Mouse (Mus musculus) hindbrain, postnatal 0 days (tissue): ENCODE data around the gene Aarsd1. TPM values are rescaled to one million over a fixed set of nuclear protein-coding genes. Genes with fewer than 3 reads are reported as not detected.

ENCODE experiments used
- ATAC-seq: fragments of 200-750 bp; cut with Nextera tagmentation; 2 replicates; pipeline ENCODE4 v1.8.0; 2017; ENCODE audit warnings: mild to moderate bottlenecking, moderate TSS enrichment, moderate library complexity
- DNase-seq: peaks from one replicate; pipeline ENCODE4 v3.0.0-alpha.2; 2015; ENCODE audit warnings: low spot score
- H3K27ac ChIP-seq: fragments of 300-500 bp; sonication (generic); 2 replicates; pipeline ENCODE4 v1.5.1; 2014; ENCODE audit warnings: mild to moderate bottlenecking
- H3K27me3 ChIP-seq: fragments of 300-500 bp; sonication (generic); 2 replicates; pipeline ENCODE4 v1.6.1; 2014; ENCODE audit warnings: low read length, mixed read lengths; ENCODE audit not compliant: insufficient read depth
- H3K36me3 ChIP-seq: fragments of 300-500 bp; sonication (generic); 2 replicates; pipeline ENCODE4 v1.6.1; 2014; ENCODE audit warnings: low read length, mixed read lengths; ENCODE audit not compliant: insufficient read depth
- H3K4me1 ChIP-seq: fragments of 300-500 bp; sonication (generic); 2 replicates; pipeline ENCODE4 v1.6.1; 2014; ENCODE audit warnings: antibody characterized with exemption, low read length, mixed read lengths; ENCODE audit not compliant: insufficient read depth
- H3K4me2 ChIP-seq: fragments of 300-500 bp; sonication (generic); 2 replicates; pipeline ENCODE4 v1.6.1; 2014; ENCODE audit warnings: low read depth, mild to moderate bottlenecking, low read length, moderate library complexity, mixed read lengths
- H3K4me3 ChIP-seq: fragments of 300-500 bp; sonication (generic); 2 replicates; pipeline ENCODE4 v1.5.1; 2014; ENCODE audit warnings: low read length
- H3K9ac ChIP-seq: fragments of 300-500 bp; sonication (generic); replicated peaks from 2 replicates; pipeline ENCODE4 v1.6.1; 2014; ENCODE audit warnings: mild to moderate bottlenecking, low read length, moderate library complexity, mixed read lengths
- H3K9me3 ChIP-seq: fragments of 300-500 bp; sonication (generic); 2 replicates; pipeline ENCODE4 v1.6.1; 2016; ENCODE audit warnings: low read length, mixed read lengths
- CTCF ChIP-seq: IDR thresholded peaks from 2 replicates; pipeline ENCODE4 v1.5.1; 2016; ENCODE audit warnings: antibody characterized with exemption, control low read depth, low read depth
- WGBS: fragments of 180-500 bp; shearing (Covaris S2); extraction: QIAGEN DNeasy Blood & Tissue Kit; methylation state at CpG from one replicate; pipeline ENCODE4 v1.1.7; 2014; 5-methylcytosine and 5-hydroxymethylcytosine counted together
- polyA plus RNA-seq: library from polyadenylated mRNA; unstranded; fragments of >200 nt; fragmentation: Nextera tagmentation; extraction: Ambion mirVana; gene quantifications from 2 replicates; pipeline ENCODE4 v1.2.1, GENCODE M21; 2015
- total RNA-seq: library from RNA; depleted of rRNA; stranded (reverse); fragments of >200 nt; gene quantifications from 2 replicates; pipeline ENCODE4 v1.2.3, GENCODE M21; 2014

Aarsd1 gene
- total and polyA plus RNA-seq, 2 experiments from 2014 or later, result 62.5 to 89.9 TPM

DNA sequence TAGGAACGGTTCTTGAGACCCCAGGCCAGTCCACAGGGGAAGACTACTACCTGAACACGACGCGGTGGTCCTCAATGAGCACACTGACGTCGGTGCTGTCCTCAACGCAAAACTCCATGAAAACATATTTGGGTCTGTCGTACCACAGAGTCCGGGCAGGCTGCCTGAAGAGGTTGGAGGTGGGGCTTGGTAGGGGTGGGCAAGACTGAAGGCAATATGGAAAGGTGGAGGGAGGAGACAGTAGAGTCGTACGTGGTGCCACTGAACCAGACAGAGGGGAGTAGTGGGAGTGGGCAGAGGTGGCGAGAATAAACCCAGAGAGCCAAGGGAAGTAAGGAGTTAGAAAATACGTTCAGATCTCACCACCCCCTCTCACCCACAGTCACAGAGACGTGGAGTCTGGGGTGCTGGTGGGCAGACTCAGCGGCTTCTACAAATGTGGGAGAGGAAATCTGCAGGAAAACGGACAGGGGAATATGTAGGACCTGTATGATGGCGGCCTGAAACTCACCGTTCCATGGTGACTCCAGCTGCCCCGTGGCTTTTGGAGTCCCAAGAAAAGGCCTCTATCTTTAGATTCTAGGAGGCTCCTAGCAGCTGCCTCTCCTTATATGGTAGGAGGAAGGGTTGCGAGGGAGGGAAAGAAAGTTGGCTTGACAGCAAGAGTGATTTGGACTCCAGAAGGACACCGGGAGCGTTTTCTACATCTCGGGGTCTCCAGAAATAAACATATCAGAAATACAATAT is 6.9 kb upstream of the Aarsd1 start, which contains the start of gene Gm27029:
Gm27029 (minus strand) TSS at position 692 of the 747 bp plus-strand sequence.
- Histone ChIP-seq H3K4me1 (peaks cover 21% of the 10 kb centered on the region), H3K27me3 (no peaks in the 10 kb centered on the region), H3K9ac (peak within 1 kb of the TSS; percentile 79), H3K4me2 (peak within 1 kb of the TSS; percentile 77), H3K27ac (peak within 1 kb of the TSS; percentile 93), H3K4me3 (peak within 1 kb of the TSS; percentile 97), H3K9me3 (no peaks in the 10 kb centered on the region), H3K36me3 (0 out of 2 replicates have a peak, but pooled peaks cover under 1% of the 10 kb centered on the region)
- 5% methylated on average over 23 of the region's 23 CpGs for WGBS
- ATAC-seq, result peak; percentile 60
- DNase-seq, result no peak
- no peak for TF ChIP-seq CTCF

DNA sequence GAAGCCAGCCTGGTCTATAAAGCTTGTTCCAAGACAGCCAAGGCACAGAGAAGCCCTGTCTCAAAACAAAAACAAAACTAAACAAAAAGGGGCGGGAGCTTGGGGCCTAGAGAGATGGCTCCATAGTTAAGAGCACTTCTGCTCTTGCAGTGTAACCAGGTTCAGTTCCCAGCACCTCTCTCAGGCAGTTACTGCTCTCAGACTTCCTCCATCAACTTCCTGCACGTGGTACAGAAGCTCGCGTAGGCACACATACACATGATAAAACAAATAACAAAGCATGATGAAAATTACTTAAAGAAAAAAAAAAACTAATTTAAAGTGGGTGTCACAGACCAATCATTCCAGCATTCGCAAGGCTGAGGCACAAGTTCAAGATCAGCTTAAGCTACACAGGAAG is 2.7 kb upstream of the Aarsd1 start:
- Histone ChIP-seq H3K36me3 (no peaks in the 10 kb centered on the region), H3K9ac (no peak overlapping the region), H3K4me3 (no peak overlapping the region), H3K9me3 (no peaks in the 10 kb centered on the region), H3K27ac (no peak overlapping the region), H3K4me2 (no peak overlapping the region), H3K4me1 (peaks cover 10% of the 10 kb centered on the region; the same call in 1 of the 2 replicates), H3K27me3 (no peaks in the 10 kb centered on the region)
- 89% methylated on average over 5 of the region's 5 CpGs for WGBS
- ATAC-seq (no peak), DNase-seq (no peak)
- TF ChIP-seq CTCF, result no peak

DNA sequence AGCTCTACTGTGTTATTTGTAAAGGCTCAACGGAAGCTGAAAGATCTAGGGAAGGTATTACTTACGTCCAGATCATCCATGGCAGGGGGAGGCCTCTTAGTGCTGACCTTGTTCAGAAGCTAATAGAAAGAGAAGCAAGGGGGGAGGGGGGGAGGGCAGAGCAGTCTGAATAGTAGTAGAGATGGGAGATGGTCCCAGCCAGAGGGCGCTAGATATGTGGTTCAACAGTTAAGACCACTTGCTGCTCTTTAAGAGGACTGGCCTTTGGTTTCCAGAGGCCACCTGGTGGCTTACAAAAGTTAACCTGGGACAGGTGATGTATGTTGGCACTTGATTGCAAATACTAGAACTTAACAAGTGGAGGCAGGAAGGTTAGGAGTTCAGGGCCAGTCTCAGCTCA is 2.2 kb upstream of the Aarsd1 start:
- peak; percentile 47 for TF ChIP-seq CTCF
- 27% methylated on average over 3 of the region's 3 CpGs for WGBS

DNA sequence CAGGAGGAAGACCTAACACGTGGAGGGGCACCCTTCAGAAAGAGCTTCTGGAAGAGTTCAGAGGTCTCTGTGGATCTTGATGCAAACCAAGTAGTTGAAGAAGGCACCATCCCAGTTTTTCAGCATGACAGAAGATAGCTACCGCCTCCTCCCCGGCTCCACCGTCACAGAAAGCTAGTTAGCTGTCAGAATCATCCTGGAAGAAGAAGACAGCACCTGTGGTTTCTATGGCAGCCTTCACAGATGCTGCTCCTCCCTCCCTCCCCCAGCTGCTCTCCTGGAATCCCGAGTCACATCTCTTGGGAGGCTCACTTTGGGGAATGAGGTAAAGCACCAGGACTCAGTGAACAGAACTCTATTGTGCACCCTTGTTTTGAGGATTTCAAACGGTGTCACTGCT is 1.6 kb upstream of the Aarsd1 start:
- Histone ChIP-seq H3K9ac (no peak overlapping the region), H3K27ac (no peak overlapping the region), H3K4me1 (peaks cover 4% of the 10 kb centered on the region; the same call in 1 of the 2 replicates), H3K9me3 (no peaks in the 10 kb centered on the region), H3K27me3 (no peaks in the 10 kb centered on the region), H3K36me3 (no peaks in the 10 kb centered on the region), H3K4me2 (no peak overlapping the region), H3K4me3 (no peak overlapping the region)
- ATAC-seq (no peak), DNase-seq (no peak)
- TF ChIP-seq CTCF, result no peak
- WGBS, result 56% methylated on average over 6 of the region's 6 CpGs

More for the DNA sequence above, 2.2 kb upstream of the Aarsd1 start:
- Histone ChIP-seq H3K36me3 (no peaks in the 10 kb centered on the region), H3K4me3 (no peak overlapping the region), H3K4me1 (peaks cover 10% of the 10 kb centered on the region; the same call in 1 of the 2 replicates), H3K9me3 (no peaks in the 10 kb centered on the region), H3K4me2 (no peak overlapping the region), H3K9ac (no peak overlapping the region), H3K27me3 (no peaks in the 10 kb centered on the region), H3K27ac (no peak overlapping the region)
- ATAC-seq (no peak), DNase-seq (peak; percentile 41)

DNA sequence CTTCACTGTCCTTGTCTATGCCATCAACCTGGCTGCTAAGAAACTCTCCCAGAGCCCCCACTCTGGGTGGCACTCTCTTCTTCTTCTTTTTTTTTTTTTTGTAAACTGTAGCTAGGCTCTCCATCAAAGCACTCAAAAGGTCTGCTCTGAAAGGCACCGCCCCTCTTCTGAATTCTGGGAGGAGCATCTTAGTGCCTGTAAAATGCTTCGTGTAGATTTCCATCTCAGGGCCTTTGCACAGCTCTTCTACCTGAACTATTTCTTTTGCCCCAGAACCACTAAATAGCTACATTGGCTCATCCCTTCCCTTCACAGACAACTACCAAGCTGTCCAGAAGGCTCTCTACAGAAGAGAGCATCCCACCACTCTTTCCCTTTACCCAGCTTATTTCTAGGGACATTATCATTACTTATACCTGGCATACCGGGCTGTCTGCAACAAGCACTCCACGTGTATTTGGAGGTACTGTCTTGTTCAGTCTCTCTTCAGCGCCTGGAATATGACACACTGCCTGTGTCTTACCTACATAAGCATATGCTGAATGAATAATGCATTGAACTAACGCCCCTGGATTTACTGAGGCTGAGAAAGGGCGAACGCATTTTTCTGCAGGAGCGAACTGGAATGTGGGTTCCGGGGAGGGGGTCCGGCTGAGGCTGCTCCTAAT is 848 bp downstream of the Aarsd1 start:
- no peaks in the 10 kb centered on the region for H3K4me1 ChIP-seq
- no peaks in the 10 kb centered on the region for H3K9me3 ChIP-seq
- WGBS, result 2% methylated on average over 11 of the region's 11 CpGs
- peak overlapping the region; percentile 87 for H3K27ac ChIP-seq
- no peak for TF ChIP-seq CTCF
- H3K9ac ChIP-seq, result peak overlapping the region; percentile 88
- ATAC-seq (no peak), DNase-seq (no peak)
- peak overlapping the region; percentile 65 for H3K4me2 ChIP-seq
- H3K4me3 ChIP-seq, result peak overlapping the region; percentile 82
- no peaks in the 10 kb centered on the region for H3K27me3 ChIP-seq
- H3K36me3 ChIP-seq, result peaks cover 12% of the 10 kb centered on the region

DNA sequence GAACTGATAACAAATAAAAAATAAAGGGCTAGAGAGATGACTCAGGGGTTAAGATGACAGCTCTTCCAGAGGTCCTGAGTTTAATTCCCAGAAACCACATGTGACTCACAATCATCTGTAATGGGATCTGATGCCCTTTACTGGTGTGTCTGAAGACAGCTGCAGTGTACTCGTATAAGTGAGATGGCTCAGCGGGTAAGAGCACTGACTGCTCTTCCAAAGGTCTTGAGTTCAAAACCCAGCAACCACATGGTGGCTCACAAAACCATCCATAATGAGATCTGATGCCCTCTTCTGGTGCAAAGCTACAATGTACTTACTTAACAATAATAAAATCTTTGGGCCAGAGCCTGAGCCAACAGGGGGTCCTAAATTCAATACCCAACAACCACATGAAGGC is 2.1 kb downstream of the Aarsd1 start:
- no peaks in the 10 kb centered on the region for H3K9me3 ChIP-seq
- H3K36me3 ChIP-seq, result peaks cover 20% of the 10 kb centered on the region
- H3K9ac ChIP-seq, result no peak overlapping the region
- H3K4me2 ChIP-seq, result no peak overlapping the region
- H3K4me1 ChIP-seq, result no peaks in the 10 kb centered on the region
- H3K27me3 ChIP-seq, result no peaks in the 10 kb centered on the region
- no peak overlapping the region for H3K27ac ChIP-seq
- WGBS, result 88% methylated on average over 2 of the region's 2 CpGs
- no peak for ATAC-seq
- DNase-seq, result no peak
- peak; percentile 35; the same call in 1 of the 2 replicates for TF ChIP-seq CTCF
- H3K4me3 ChIP-seq, result no peak overlapping the region
